Mouse (Mus musculus): Measurements from ENCODE around the gene Brpf1. TPM values are rescaled to one million over a fixed set of nuclear protein-coding genes. Genes with fewer than 3 reads are reported as not detected.

Gene Brpf1
- polyA plus RNA-seq, 1 experiment: 27.3 TPM

GRCm38 (mm10) chr6:113351161-113351560, 44.2 kb downstream of the Brpf1 start:
- no peak for DNase-seq (ENCODE audit: extremely low spot score in 1 of 2, low spot score in 1 of 2)

- no peak for DNase-seq (ENCODE audit: extremely low spot score in 1 of 2, low spot score in 1 of 2)
Observed at GRCm38 (mm10) chr6:113351653-113352052, 44.7 kb downstream of the Brpf1 start.

GRCm38 (mm10) chr6:113352820-113353219, 45.9 kb downstream of the Brpf1 start:
- DNase-seq (ENCODE audit: extremely low spot score in 1 of 2, low spot score in 1 of 2): no peak

- DNase-seq (ENCODE audit: extremely low spot score in 1 of 2, low spot score in 1 of 2): no peak
Observed at GRCm38 (mm10) chr6:113353696-113354095, 46.8 kb downstream of the Brpf1 start.

GRCm38 (mm10) chr6:113361476-113361875, 54.5 kb downstream of the Brpf1 start:
- no peak for DNase-seq (ENCODE audit: extremely low spot score in 1 of 2, low spot score in 1 of 2)

GRCm38 (mm10) chr6:113362241-113362640, 55.3 kb downstream of the Brpf1 start:
- DNase-seq (ENCODE audit: extremely low spot score in 1 of 2, low spot score in 1 of 2): peak in 1 of 2 experiments; percentile 17

GRCm38 (mm10) chr6:113364518-113365135, 57.7 kb downstream of the Brpf1 start:
- no peak for DNase-seq (ENCODE audit: extremely low spot score in 1 of 2, low spot score in 1 of 2)

- no peak for DNase-seq (ENCODE audit: extremely low spot score in 1 of 2, low spot score in 1 of 2)
Observed at GRCm38 (mm10) chr6:113366639-113367038, 59.7 kb downstream of the Brpf1 start.

- no peak for DNase-seq (ENCODE audit: extremely low spot score in 1 of 2, low spot score in 1 of 2)
Observed at GRCm38 (mm10) chr6:113367574-113367973, 60.6 kb downstream of the Brpf1 start.

GRCm38 (mm10) chr6:113368124-113368523, 61.2 kb downstream of the Brpf1 start:
- DNase-seq (ENCODE audit: extremely low spot score in 1 of 2, low spot score in 1 of 2): no peak

GRCm38 (mm10) chr6:113368577-113368976, 61.6 kb downstream of the Brpf1 start:
- DNase-seq (ENCODE audit: extremely low spot score in 1 of 2, low spot score in 1 of 2): no peak

- no peak for DNase-seq (ENCODE audit: extremely low spot score in 1 of 2, low spot score in 1 of 2)
Observed at GRCm38 (mm10) chr6:113370194-113370929, 63.4 kb downstream of the Brpf1 start.

- no peak for DNase-seq (ENCODE audit: extremely low spot score in 1 of 2, low spot score in 1 of 2)
Observed at GRCm38 (mm10) chr6:113373491-113373890, 66.6 kb downstream of the Brpf1 start.

Other genes with a start within 250 kb of the Brpf1 start
- 54.5 and 62.1 TPM in 2 replicates for gene Setd5, start 229.8 kb upstream of the Brpf1 start, polyA plus RNA-seq (2012; rRNA removed)
- gene Lhfpl4, start 111.8 kb upstream of the Brpf1 start, polyA plus RNA-seq (2012; rRNA removed): 67.0 and 68.5 TPM in 2 replicates
- gene Mtmr14, start 69.3 kb upstream of the Brpf1 start, polyA plus RNA-seq (2012; rRNA removed): 21.7 and 23.9 TPM in 2 replicates
- gene Cpne9, start 24.8 kb upstream of the Brpf1 start, polyA plus RNA-seq (2012; rRNA removed): 70.1 and 97.8 TPM in 2 replicates
- 10.4 and 11.8 TPM in 2 replicates for gene Ogg1, start 19.8 kb downstream of the Brpf1 start, polyA plus RNA-seq (2012; rRNA removed)
- gene Camk1, start 36.8 kb downstream of the Brpf1 start, polyA plus RNA-seq (2012; rRNA removed): 151 and 173 TPM in 2 replicates
- 54.4 and 61.7 TPM in 2 replicates for gene Tada3, start 70.7 kb downstream of the Brpf1 start, polyA plus RNA-seq (2012; rRNA removed)
- gene Arpc4, start 71.0 kb downstream of the Brpf1 start, polyA plus RNA-seq (2012; rRNA removed): 157 and 168 TPM in 2 replicates
- gene Ttll3, start 82.1 kb downstream of the Brpf1 start, polyA plus RNA-seq (2012; rRNA removed): 22.1 and 22.6 TPM in 2 replicates
- gene Rpusd3, start 112.2 kb downstream of the Brpf1 start, polyA plus RNA-seq (2012; rRNA removed): 30.1 and 37.7 TPM in 2 replicates
- 0.18 and 0.29 TPM in 2 replicates for gene Cidec, start 128.6 kb downstream of the Brpf1 start, polyA plus RNA-seq (2012; rRNA removed)
- gene Jagn1, start 135.4 kb downstream of the Brpf1 start, polyA plus RNA-seq (2012; rRNA removed): 52.3 and 55.4 TPM in 2 replicates
- gene Il17re, start 151.3 kb downstream of the Brpf1 start, polyA plus RNA-seq (2012; rRNA removed): 0.27 and 0.36 TPM in 2 replicates
- gene Il17rc, start 164.3 kb downstream of the Brpf1 start, polyA plus RNA-seq (2012; rRNA removed): 6.6 and 7.4 TPM in 2 replicates
- gene Creld1, start 176.2 kb downstream of the Brpf1 start, polyA plus RNA-seq (2012; rRNA removed): 64.3 and 65.2 TPM in 2 replicates
- 30.2 and 31.0 TPM in 2 replicates for gene Prrt3, start 194.8 kb downstream of the Brpf1 start, polyA plus RNA-seq (2012; rRNA removed)
- 82.0 and 83.3 TPM in 2 replicates for gene Emc3, start 224.5 kb downstream of the Brpf1 start, polyA plus RNA-seq (2012; rRNA removed)
- gene Fancd2, start 224.5 kb downstream of the Brpf1 start, polyA plus RNA-seq (2012; rRNA removed): 3.0 and 4.3 TPM in 2 replicates

Data from frontal cortex, adult 2 months (tissue).